Mouse (Mus musculus): ENCODE measurements around the gene Galnt4.

DNA sequence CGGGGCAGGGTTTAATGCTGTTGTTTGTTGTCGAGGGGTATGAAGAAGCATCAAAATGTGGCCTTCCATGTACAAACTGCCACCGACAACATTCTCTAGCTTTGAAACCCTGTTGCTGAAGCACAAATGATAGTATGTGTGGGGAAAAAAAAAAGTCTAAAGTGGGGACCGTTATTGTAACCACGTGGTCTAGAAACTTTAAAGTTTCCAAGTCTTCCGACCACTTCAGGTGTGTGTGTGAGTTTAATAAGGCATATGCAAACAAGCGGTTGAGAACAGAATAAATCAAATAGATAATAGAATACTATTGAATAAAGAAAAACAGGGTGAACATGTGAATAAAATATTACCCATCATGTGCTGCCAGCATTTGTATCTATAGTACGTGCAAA, 1.7 kb upstream of the Galnt4 start:
- TF ChIP-seq CTCF (IDR thresholded peaks at IDR 0.05; ENCODE audit: extremely low read depth, insufficient read depth, low read length): no peak
- no peak for TF ChIP-seq POLR2A (IDR thresholded peaks at IDR 0.05; ENCODE audit: extremely low read depth, insufficient read depth, low read length)
